Mouse (Mus musculus) testis, adult 2 months (tissue): Measurements from ENCODE around the gene Grin2a.

Experiments
- CTCF ChIP-seq: fragments of 200-500 bp; IDR thresholded peaks from 2 replicates; pipeline ENCODE4 v1.5.1; 2012; ENCODE audit warnings: low read depth, mild to moderate bottlenecking, inconsistent platforms, low read length, moderate library complexity; ENCODE audit not compliant: control insufficient read depth, insufficient read depth, insufficient replicate concordance
- POLR2A ChIP-seq: fragments of 200-500 bp; IDR thresholded peaks from 2 replicates; pipeline ENCODE4 v1.6.1; 2012; ENCODE audit warnings: low read depth, mild to moderate bottlenecking, inconsistent platforms, low read length, moderate library complexity; ENCODE audit not compliant: control insufficient read depth

- TF ChIP-seq CTCF (no peak), POLR2A (no peak)
These were observed 324.6 kb downstream of the Grin2a start for GRCm38 (mm10) chr16:9670750-9671161.
